Mouse (Mus musculus): ENCODE measurements around the gene Coro2a. TPM values are rescaled to one million over a fixed set of nuclear protein-coding genes. Genes with fewer than 3 reads are reported as not detected.

Coro2a gene
- polyA plus RNA-seq, 1 experiment from 2014 or later: 36.1 TPM

DNA sequence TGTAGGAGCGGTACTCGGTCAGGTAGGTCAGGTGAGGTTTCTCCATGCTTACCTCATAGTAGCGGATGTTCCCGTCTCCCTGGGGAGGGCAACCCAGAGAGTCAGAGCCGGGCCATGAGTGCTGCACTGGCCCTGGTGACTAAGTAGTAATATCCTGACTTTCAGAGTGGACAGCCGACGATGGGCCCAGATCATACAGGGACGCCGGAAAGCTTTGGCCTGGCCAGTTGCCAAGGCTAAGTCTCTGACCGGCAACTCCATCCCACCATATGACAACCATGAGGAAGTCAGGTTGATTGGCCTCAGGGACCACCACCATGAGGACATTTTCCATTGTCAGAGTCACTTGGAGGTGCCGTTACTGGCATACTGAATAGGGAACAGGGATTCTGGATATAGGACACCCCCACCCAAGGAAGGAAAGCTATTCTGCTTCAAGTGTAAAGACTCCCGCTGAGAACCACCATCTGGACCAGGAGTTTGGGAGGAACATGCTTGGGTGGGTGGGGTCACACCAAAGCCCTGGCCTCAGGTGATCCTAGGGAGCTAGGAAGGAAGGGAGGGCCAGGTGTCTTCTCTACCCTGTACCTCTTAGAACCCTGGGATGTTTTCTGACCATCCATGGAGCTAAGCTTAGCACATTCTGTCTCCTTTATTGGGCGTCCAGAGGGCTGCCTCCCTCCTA is 58.5 kb downstream of the Coro2a start:
- Histone ChIP-seq H3K4me1 (replicated peaks; ENCODE audit: control insufficient read depth, insufficient read depth, low read length) (no peaks in the 10 kb centered on the region), H3K36me3 (ENCODE audit: control insufficient read depth, insufficient read depth, low read length) (no peaks in the 10 kb centered on the region), H3K9ac (ENCODE audit: low read length) (no peak overlapping the region), H3K9me3 (ENCODE audit: control insufficient read depth, low read length) (no peaks in the 10 kb centered on the region), H3K4me3 (ENCODE audit: low read depth, low read length) (no peak overlapping the region), H3K27ac (ENCODE audit: low read depth) (no peak overlapping the region), H3K27me3 (replicated peaks; ENCODE audit: control insufficient read depth, insufficient read depth, low read length) (no peaks in the 10 kb centered on the region), H3K4me2 (ENCODE audit: low read length) (no peak overlapping the region)
- WGBS: 94% methylated on average over 13 of the region's 13 CpGs
- ATAC-seq (replicated peaks; ENCODE audit: low FRiP score, low TSS enrichment, low read depth) (no peak), DNase-seq (ENCODE audit: low spot score) (no peak)

DNA sequence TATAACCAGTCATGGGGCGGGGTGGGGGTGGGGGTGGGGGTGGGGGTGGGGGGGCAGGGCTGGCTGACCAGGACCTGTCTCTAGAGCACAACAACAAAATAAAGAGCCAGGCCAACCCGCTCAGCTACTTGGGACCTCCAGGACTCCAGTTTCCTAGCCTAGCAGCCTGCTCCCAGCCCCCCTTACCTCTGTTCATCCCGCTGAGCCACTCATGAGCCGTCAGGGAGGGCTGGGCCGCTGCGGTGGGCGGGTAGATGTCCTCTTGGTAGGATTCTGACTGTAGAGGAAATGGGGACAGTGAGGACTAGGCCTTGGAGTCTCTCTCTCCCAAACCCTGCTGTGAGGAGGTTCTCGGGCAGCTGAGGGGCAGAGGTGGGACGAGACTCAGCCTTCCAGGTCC is 60.3 kb downstream of the Coro2a start:
- DNase-seq (ENCODE audit: low spot score): no peak
- Histone ChIP-seq H3K9ac (ENCODE audit: low read length) (no peak overlapping the region), H3K36me3 (ENCODE audit: control insufficient read depth, insufficient read depth, low read length) (no peaks in the 10 kb centered on the region), H3K9me3 (ENCODE audit: control insufficient read depth, low read length) (no peaks in the 10 kb centered on the region), H3K27ac (ENCODE audit: low read depth) (no peak overlapping the region), H3K4me1 (replicated peaks; ENCODE audit: control insufficient read depth, insufficient read depth, low read length) (no peaks in the 10 kb centered on the region), H3K4me2 (ENCODE audit: low read length) (no peak overlapping the region), H3K4me3 (ENCODE audit: low read depth, low read length) (no peak overlapping the region), H3K27me3 (replicated peaks; ENCODE audit: control insufficient read depth, insufficient read depth, low read length) (peaks cover 7% of the 10 kb centered on the region)
- ATAC-seq (replicated peaks; ENCODE audit: low FRiP score, low TSS enrichment, low read depth): no peak
- WGBS: 49% methylated on average over 9 of the region's 9 CpGs

DNA sequence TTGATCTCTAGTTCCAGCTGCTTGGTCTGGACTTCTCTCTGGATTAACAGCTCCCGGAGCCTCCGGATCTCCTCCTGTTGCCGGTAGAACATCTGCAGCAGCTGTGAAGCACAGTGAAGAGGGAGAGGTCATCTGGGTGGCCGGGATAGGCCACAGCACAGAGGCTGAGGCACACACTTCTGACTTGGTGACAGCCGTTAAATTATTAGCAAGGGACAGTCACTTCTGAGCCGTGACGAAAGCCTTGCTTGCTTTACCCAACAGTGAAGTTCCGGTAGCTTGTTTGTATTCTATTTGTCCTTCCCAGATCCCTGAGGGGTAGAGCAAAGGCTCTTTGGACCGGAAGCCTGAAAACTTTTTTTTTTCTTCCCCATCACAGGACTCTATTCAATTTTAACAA is 62.8 kb downstream of the Coro2a start:
- H3K4me1 ChIP-seq (replicated peaks; ENCODE audit: control insufficient read depth, insufficient read depth, low read length): no peaks in the 10 kb centered on the region
- H3K36me3 ChIP-seq (ENCODE audit: control insufficient read depth, insufficient read depth, low read length): no peaks in the 10 kb centered on the region
- peaks cover 30% of the 10 kb centered on the region for H3K27me3 ChIP-seq (replicated peaks; ENCODE audit: control insufficient read depth, insufficient read depth, low read length)
- H3K9me3 ChIP-seq (ENCODE audit: control insufficient read depth, low read length): no peaks in the 10 kb centered on the region
- no peak overlapping the region for H3K27ac ChIP-seq (ENCODE audit: low read depth)
- no peak for DNase-seq (ENCODE audit: low spot score)
- 63% methylated on average over 9 of the region's 9 CpGs for WGBS
- ATAC-seq (replicated peaks; ENCODE audit: low FRiP score, low TSS enrichment, low read depth): no peak
- no peak overlapping the region for H3K4me2 ChIP-seq (ENCODE audit: low read length)
- H3K9ac ChIP-seq (ENCODE audit: low read length): no peak overlapping the region
- H3K4me3 ChIP-seq (ENCODE audit: low read depth, low read length): no peak overlapping the region

DNA sequence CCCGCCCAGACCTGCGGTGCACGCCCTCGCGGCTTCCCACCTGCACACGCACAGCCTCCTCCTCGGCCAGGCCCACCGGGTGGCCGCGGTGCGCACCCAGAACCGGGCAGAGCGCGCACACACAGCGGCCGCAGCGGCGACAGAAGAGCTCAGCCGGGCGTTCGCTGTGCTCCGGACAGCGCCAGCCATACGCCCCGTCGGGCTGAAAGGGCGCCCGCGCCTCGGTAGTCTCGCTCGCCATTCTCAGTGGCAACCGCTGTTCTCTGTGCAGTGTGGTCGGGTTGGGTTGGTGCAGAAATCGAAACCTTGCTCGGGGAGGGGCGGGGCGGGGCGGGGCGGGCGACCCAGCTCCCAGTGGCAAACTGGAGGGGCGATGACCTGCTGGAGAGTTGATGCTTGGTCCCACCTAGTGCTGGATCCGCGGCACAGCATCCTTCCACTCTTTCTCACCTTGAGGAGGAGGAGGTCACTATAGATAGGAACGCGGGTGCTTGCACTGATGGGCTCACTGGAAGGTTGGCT is 66.1 kb downstream of the Coro2a start, which contains the start of gene Trim14:
Gene Trim14, minus strand, starts transcription at position 302 of the 522 bp plus-strand sequence.
- DNase-seq (ENCODE audit: low spot score) (peak; percentile 72), ATAC-seq (replicated peaks; ENCODE audit: low FRiP score, low TSS enrichment, low read depth) (peak; percentile 83)
- H3K9me3 ChIP-seq (ENCODE audit: control insufficient read depth, low read length): no peaks in the 10 kb centered on the region
- no peaks in the 10 kb centered on the region for H3K4me1 ChIP-seq (replicated peaks; ENCODE audit: control insufficient read depth, insufficient read depth, low read length)
- H3K36me3 ChIP-seq (ENCODE audit: control insufficient read depth, insufficient read depth, low read length): no peaks in the 10 kb centered on the region
- H3K4me3 ChIP-seq (ENCODE audit: low read depth, low read length): peak within 1 kb of the TSS; percentile 44
- peak within 1 kb of the TSS; percentile 40; the same call in 1 of the 2 replicates for H3K9ac ChIP-seq (ENCODE audit: low read length)
- H3K27ac ChIP-seq (ENCODE audit: low read depth): 0 out of 2 replicates have a peak within 1 kb of the TSS, but pooled peaks have one; percentile 19
- peaks cover 35% of the 10 kb centered on the region for H3K27me3 ChIP-seq (replicated peaks; ENCODE audit: control insufficient read depth, insufficient read depth, low read length)
- under 1% methylated on average over 46 of the region's 46 CpGs for WGBS
- H3K4me2 ChIP-seq (ENCODE audit: low read length): peak within 1 kb of the TSS; percentile 57

DNA sequence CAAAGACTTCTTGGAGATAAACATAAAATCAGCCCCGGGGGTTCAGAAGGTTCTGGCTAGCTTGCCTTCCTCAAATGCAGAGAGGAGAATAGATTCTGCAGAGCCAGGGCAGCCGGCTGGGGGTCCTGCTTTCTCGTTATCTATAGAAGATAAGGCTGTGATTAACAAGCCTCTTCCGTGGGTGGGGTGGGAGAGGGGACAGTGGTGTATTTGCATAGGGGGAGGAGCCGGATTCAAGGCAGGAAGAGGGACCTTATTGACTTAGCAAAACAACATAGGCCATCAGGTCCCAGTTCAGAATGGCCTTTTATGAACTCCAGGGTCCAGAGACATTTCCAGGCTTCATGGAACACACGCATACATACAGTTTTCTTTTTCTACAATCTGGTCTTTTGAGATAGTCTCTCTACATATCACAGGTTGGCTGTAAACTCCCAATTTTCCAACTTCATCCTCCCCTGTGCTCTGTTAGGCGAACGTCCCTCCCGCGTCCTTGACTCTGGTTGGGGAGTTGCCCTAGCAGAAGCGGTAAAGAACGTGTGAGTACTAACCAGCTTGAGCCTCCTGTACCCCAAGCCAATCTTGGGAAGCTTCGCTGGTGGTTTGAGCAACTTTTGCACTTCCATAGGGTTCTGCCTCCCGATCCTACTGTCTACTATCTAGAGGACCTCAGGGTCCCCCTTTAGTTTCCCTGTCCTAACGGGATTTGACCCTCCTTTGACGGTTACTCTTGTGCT is 66.7 kb downstream of the Coro2a start:
- peaks cover 35% of the 10 kb centered on the region for H3K27me3 ChIP-seq (replicated peaks; ENCODE audit: control insufficient read depth, insufficient read depth, low read length)
- no peaks in the 10 kb centered on the region for H3K36me3 ChIP-seq (ENCODE audit: control insufficient read depth, insufficient read depth, low read length)
- ATAC-seq (replicated peaks; ENCODE audit: low FRiP score, low TSS enrichment, low read depth) (0 out of 2 replicates have a peak, but pooled peaks have one; percentile 25), DNase-seq (ENCODE audit: low spot score) (peak; percentile 59)
- H3K9me3 ChIP-seq (ENCODE audit: control insufficient read depth, low read length): no peaks in the 10 kb centered on the region
- 5% methylated on average over 16 of the region's 16 CpGs for WGBS
- H3K4me1 ChIP-seq (replicated peaks; ENCODE audit: control insufficient read depth, insufficient read depth, low read length): no peaks in the 10 kb centered on the region
- peak overlapping the region; percentile 57 for H3K4me2 ChIP-seq (ENCODE audit: low read length)
- H3K4me3 ChIP-seq (ENCODE audit: low read depth, low read length): peak overlapping the region; percentile 44
- H3K27ac ChIP-seq (ENCODE audit: low read depth): 0 out of 2 replicates have a peak overlapping the region, but pooled peaks have one; percentile 19
- peak overlapping the region; percentile 40; the same call in 1 of the 2 replicates for H3K9ac ChIP-seq (ENCODE audit: low read length)

DNA sequence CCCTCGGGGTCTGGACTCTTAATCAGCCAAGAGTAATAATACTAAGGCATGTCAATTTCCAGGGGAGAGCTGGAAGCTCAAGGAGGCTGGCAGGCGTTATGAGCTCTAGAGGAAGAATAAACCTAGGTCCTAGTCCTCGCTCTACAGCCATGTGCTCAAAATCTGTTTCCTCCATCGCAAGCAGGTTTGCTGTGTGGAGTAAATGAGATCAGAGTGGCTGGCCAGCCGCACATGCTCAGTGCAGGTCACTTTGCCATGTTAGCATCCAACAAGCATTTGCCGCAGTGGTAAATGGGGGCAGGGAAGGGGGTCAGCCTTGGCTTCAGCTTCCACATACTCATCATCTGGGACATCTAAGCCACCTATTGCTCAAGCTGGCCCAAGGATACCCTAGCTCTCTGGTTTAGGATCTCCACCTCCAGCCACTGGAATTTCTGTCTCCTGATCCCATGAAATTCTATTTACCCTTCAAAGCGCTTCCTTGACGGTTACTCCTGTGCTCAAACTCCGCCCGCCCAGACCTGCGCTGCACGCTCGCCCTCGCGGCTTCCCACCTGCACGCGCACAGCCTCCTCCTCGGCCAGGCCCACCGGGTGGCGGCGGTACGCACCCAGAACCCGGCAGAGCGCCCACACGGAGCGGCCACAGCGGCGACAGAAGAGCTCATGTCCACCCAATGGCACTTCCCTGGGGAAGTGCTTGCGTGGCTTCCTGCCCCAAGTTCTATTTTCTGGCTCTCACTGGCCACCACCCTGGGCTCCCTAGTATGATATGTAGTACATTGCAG is 67.9 kb downstream of the Coro2a start:
- WGBS: 12% methylated on average over 29 of the region's 29 CpGs
- peaks cover 35% of the 10 kb centered on the region for H3K27me3 ChIP-seq (replicated peaks; ENCODE audit: control insufficient read depth, insufficient read depth, low read length)
- no peak overlapping the region for H3K27ac ChIP-seq (ENCODE audit: low read depth)
- peak overlapping the region; percentile 12 for H3K4me3 ChIP-seq (ENCODE audit: low read depth, low read length)
- DNase-seq (ENCODE audit: low spot score): peak; percentile 66
- H3K36me3 ChIP-seq (ENCODE audit: control insufficient read depth, insufficient read depth, low read length): no peaks in the 10 kb centered on the region
- H3K4me1 ChIP-seq (replicated peaks; ENCODE audit: control insufficient read depth, insufficient read depth, low read length): no peaks in the 10 kb centered on the region
- ATAC-seq (replicated peaks; ENCODE audit: low FRiP score, low TSS enrichment, low read depth): no peak
- no peaks in the 10 kb centered on the region for H3K9me3 ChIP-seq (ENCODE audit: control insufficient read depth, low read length)
- peak overlapping the region; percentile 20; the same call in 1 of the 2 replicates for H3K9ac ChIP-seq (ENCODE audit: low read length)
- H3K4me2 ChIP-seq (ENCODE audit: low read length): peak overlapping the region; percentile 57

DNA sequence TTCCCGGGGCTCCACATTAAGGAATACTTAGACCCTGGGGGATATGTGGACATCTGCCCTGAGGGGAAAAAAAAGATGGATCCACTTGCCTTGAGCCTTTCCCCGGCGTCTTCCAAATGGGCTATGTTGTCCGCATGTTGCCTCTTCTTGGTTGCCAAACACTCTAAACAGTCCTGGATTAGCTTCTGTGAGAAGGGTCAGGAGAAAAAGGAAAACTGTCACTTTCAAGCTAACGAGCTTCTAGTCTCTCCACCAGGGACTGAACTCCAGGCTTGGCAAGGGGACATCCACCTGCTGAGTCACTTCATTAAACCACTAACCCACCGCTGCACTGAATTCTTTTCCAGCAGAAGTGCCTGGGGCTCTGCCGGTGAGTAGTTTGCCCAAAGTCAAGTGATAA is 69.1 kb downstream of the Coro2a start:
- ATAC-seq (replicated peaks; ENCODE audit: low FRiP score, low TSS enrichment, low read depth): no peak
- Histone ChIP-seq H3K9ac (ENCODE audit: low read length) (no peak overlapping the region), H3K4me1 (replicated peaks; ENCODE audit: control insufficient read depth, insufficient read depth, low read length) (no peaks in the 10 kb centered on the region), H3K4me2 (ENCODE audit: low read length) (no peak overlapping the region), H3K27me3 (replicated peaks; ENCODE audit: control insufficient read depth, insufficient read depth, low read length) (peaks cover 30% of the 10 kb centered on the region), H3K36me3 (ENCODE audit: control insufficient read depth, insufficient read depth, low read length) (no peaks in the 10 kb centered on the region), H3K27ac (ENCODE audit: low read depth) (no peak overlapping the region), H3K4me3 (ENCODE audit: low read depth, low read length) (no peak overlapping the region), H3K9me3 (ENCODE audit: control insufficient read depth, low read length) (no peaks in the 10 kb centered on the region)
- WGBS: 83% methylated on average over 7 of the region's 7 CpGs
- no peak for DNase-seq (ENCODE audit: low spot score)

DNA sequence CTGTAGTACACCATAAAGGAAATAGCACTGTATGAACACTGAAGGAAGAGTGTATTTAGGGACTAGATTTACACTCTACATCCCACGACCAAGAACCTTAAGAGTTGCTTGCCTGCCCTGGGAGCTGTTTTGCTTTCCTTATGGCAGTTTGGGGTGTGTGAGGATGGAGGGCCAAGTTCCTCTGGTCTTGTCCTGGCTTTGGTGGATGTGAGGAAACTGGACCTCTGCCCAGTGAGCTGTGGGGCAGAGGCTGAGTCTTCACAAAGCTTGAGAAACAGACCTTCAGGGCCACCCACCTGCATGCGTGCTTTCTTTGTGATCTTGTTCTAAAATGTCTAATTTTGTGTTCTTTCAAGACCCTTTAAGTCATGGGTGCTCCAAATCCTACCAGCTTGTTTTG is 69.5 kb downstream of the Coro2a start:
- Histone ChIP-seq H3K36me3 (ENCODE audit: control insufficient read depth, insufficient read depth, low read length) (no peaks in the 10 kb centered on the region), H3K27me3 (replicated peaks; ENCODE audit: control insufficient read depth, insufficient read depth, low read length) (peaks cover 30% of the 10 kb centered on the region), H3K9me3 (ENCODE audit: control insufficient read depth, low read length) (no peaks in the 10 kb centered on the region), H3K9ac (ENCODE audit: low read length) (no peak overlapping the region), H3K4me1 (replicated peaks; ENCODE audit: control insufficient read depth, insufficient read depth, low read length) (peaks cover under 1% of the 10 kb centered on the region; the same call in 1 of the 2 replicates), H3K4me3 (ENCODE audit: low read depth, low read length) (no peak overlapping the region), H3K4me2 (ENCODE audit: low read length) (no peak overlapping the region), H3K27ac (ENCODE audit: low read depth) (no peak overlapping the region)
- 80% methylated on average over 2 of the region's 2 CpGs for WGBS
- ATAC-seq (replicated peaks; ENCODE audit: low FRiP score, low TSS enrichment, low read depth): no peak
- no peak for DNase-seq (ENCODE audit: low spot score)

All from intestine, embryonic 14.5 days (tissue).